Mouse (Mus musculus) spleen, adult 18-20 months (tissue): ENCODE measurements around the gene Bst2.

Experiments
- DNase-seq, 2 experiments: peaks; one replicate each; pipeline ENCODE4 v3.0.0; 2022; ENCODE audit warnings: mixed read lengths in 2 of 2

Bst2 gene

GRCm38 (mm10) chr8:71516786-71517185 lies 20.5 kb downstream of the Bst2 start:
- no peak for DNase-seq

DNA sequence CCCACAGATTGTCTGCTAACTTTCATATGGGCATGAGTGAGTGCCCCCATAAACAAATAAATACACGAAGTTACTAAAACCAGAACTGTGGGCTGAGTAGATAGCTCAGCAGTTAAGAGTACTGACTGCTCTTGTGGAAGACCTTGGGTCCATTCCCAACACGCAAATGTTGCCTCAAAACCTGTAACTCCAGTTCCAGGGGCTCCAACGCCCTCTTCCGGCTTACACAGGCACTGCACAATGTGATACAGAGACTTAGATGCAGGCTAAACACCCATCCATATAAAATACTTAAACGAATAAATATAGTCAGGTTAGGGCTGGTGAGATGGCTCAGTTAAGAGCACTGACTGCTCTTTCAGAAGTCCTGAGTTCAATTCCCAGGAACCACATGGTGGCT lies 22.2 kb downstream of the Bst2 start:
- no peak for DNase-seq

GRCm38 (mm10) chr8:71513018-71513754 lies 24.1 kb downstream of the Bst2 start:
- DNase-seq: no peak

GRCm38 (mm10) chr8:71511644-71512043 lies 25.6 kb downstream of the Bst2 start, which contains the start of gene Plvap:
Gene Plvap, minus strand, starts transcription at chr8:71511752.
- DNase-seq: no peak

- no peak for DNase-seq
Measured at GRCm38 (mm10) chr8:71509316-71509715, 27.9 kb downstream of the Bst2 start.

GRCm38 (mm10) chr8:71507589-71508104 lies 29.6 kb downstream of the Bst2 start:
- no peak for DNase-seq

GRCm38 (mm10) chr8:71505979-71506378 lies 31.3 kb downstream of the Bst2 start:
- no peak for DNase-seq

DNA sequence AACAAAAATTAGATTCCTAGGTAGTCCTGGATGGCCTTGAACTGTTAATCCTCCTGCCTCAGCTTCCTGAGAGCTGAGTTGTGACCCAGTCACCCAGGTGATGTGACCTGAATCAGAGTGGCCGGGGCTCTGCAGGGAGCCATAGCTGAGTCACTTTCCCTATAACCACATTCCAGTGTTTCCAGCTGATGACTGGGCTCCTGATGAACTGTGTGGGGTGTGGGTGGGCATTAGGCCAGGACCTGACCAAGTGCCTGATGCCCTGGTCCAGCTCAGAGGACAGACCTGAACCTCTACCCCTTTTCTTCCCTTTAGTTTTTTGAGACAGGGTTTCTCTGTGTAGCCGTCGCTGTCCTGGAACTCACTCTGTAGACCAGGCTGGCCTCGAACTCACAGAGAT lies 31.9 kb downstream of the Bst2 start:
- DNase-seq: no peak

DNA sequence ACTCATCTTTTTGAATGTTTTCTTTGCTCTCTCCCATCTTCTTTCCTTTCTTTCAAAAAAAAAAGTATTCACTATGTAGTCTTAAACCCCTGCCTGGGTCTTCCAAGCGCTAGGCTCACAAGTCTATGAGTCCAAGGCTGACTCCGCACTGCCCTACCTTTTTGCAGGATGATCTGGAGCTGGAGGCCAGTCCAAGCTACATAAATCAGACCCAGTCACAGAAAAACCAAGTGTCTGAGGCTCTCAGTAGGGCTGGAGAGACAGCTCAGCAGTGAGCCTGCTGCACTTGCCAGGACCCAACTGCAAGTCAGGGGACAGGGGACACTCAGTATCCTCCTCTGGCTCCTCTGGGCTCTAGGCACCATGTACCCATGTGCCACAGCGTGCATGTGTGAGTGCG lies 32.9 kb downstream of the Bst2 start:
- no peak for DNase-seq

GRCm38 (mm10) chr8:71498816-71499690 lies 38.2 kb downstream of the Bst2 start:
- DNase-seq: no peak

DNA sequence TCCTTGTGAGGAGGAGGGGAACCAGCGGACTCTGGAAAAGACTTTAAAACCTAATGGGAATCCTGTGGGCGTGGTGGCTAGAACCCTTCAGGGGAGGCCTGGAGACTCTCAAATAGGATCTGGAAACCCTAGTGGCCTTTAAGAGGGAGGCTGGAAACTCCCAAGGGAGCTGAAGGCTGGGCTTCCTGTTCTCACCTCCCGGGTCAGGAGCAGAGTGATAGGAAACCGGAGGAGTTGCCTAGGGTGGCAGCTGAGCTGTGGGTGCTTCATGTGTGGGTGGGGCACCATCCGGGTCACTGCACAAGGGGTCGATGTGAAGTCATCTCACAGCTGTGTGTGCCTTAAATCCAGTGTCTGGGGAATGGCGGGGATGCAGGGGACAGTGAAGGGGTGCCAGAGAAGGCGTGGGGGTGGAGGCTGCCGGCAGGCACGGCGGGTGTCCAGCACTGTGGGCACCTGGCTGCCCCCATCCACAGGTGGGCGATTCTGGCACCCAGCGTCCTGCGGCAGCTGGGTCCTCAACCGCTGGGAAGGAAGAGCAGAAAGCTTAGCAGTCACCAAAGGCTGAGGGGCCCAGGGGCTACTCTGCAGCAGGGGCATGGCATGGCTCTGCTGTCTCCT lies 39.3 kb downstream of the Bst2 start:
- DNase-seq: no peak

DNA sequence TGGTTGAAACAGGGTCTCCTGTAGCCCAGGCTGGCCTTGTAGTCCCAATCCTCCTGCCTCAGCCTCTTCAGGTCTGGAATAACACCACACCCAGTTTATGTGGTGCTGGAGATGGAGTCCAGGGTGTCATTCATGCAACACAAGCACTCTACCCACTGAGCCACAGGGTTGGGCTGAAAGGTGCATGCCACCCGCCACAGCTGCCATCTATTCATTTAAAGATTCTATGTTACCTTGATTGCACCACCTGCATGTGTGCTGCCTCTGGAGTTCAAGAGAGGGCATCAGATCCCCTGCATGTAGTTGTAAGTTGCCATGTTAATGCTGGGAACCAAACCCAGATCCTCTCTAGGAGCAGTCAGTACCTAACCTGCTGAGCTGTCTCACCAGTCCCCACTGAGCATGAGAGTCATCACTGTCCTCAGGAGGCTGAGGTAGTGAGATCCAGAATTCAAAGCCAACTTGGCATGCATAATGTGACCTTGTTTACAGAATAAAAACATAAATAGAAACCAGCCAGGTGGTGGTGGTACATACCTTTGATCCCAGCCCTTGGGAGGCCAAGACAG lies 40.1 kb downstream of the Bst2 start:
- no peak for DNase-seq

GRCm38 (mm10) chr8:71496481-71496880 lies 40.8 kb downstream of the Bst2 start:
- DNase-seq: peak; percentile 38 to 48

- DNase-seq: no peak
Measured at GRCm38 (mm10) chr8:71495811-71496210, 41.4 kb downstream of the Bst2 start.

DNA sequence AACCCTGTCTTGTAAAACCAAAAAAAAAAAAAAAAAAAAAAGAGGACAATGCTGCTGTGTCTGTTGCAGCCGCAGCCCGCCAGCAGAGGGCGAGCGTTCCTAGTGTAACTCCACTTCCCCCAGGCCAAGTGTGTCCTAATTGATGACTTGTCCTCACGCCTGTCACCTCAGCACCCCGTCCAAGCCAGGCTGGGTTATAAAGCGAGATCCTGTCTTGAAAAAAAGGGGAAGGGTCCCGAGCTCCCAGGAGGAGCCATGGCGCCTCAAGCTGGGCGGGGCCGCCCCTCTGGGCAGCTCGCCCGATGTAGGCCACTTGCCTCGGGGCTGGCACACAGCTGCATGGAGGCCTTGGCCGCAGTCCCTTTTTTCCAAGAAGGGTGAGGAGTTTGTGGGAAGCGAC lies 42.2 kb downstream of the Bst2 start:
- DNase-seq: peak; percentile 65 to 76

- DNase-seq: peak; percentile 70 to 83
Measured at GRCm38 (mm10) chr8:71488454-71488853, 48.8 kb downstream of the Bst2 start.

DNA sequence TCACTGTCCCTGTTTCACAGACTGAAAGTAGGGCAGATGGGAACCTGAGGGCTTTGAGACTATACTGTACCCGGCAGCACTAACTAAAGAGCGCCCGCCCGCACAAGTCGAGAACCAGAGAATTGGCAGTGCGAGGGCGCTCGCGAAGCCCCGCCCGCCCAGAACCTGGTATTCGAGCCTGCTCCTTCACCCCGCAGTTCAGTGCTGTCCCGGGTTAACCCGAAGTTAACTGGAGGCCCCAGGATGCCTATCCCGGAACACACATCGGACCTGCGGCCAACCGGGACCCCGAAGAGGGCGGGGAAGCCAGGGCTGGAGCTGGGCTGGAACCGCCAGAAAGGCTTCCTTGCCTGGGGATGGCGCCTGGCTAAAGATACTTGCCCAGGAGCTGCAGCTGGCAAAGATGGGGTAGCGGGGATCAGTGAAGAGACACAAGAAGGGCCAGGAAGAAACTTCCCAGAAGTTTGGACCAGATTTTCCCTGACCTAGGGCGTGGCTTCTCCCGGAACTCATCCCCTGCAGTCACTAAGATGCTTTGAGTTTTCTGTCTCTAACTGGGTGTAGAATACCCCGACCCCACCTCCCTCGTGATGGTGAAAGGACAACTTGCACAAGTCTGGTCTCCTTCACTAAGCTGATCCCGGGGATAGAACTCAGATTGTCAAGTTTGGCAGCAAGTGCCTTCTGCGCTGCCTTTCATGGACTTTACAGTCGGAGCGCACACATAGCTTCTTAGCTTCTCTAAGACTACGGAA lies 49.4 kb downstream of the Bst2 start, which contains the start of gene Gtpbp3:
Gene Gtpbp3, plus strand, starts transcription at position 413 of the 755 bp plus-strand sequence.
- DNase-seq: peak; percentile 63 to 79

GRCm38 (mm10) chr8:71486136-71486529 lies 51.1 kb downstream of the Bst2 start:
- DNase-seq: no peak

GRCm38 (mm10) chr8:71485142-71486135 lies 51.8 kb downstream of the Bst2 start, which contains the start of gene Ano8:
Gene Ano8, minus strand, starts transcription at chr8:71485963.
- DNase-seq: peak; percentile 66 to 74

- DNase-seq: no peak
Measured at GRCm38 (mm10) chr8:71484736-71485135, 52.5 kb downstream of the Bst2 start.
